Mouse (Mus musculus) spleen, adult 2 months (tissue): ENCODE data around the gene Dnmt3a.

Experiments
- CTCF ChIP-seq: fragments of 200-500 bp; IDR thresholded peaks from 2 replicates; pipeline ENCODE4 v1.5.1; 2011; ENCODE audit warnings: mild to moderate bottlenecking, inconsistent platforms; ENCODE audit not compliant: insufficient read depth, insufficient read length, insufficient replicate concordance; ENCODE audit errors: extremely low read depth
- POLR2A ChIP-seq: fragments of 200-500 bp; IDR thresholded peaks from 2 replicates; pipeline ENCODE4 v1.6.1; 2011; ENCODE audit warnings: low read depth, low read length, inconsistent platforms

DNA sequence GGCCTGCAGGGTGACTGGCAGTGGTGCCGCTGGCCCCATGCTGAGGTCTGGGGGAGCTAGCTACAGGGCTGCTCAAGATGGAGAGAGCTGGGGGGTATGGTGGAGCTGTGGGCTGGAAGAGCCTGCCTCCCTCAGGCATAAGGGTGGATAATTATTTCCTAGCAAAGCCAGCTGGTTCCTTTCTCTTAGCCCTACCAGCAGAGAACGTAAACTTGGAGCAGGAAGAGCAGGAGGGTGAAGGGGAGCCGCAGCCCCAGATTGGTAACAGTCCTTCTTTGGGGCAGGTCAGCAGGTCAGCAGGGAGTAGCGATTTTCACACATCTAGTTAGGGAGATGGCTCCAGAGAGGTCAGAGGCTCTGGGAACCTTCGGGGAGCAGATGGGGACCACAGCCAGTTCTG is 44.4 kb downstream of the Dnmt3a start:
- TF ChIP-seq CTCF, result no peak
- TF ChIP-seq POLR2A, result no peak
